Mouse (Mus musculus): Measurements from ENCODE around the gene Sel1l2. TPM values are rescaled to one million over a fixed set of nuclear protein-coding genes. Genes with fewer than 3 reads are reported as not detected.
"Not testable (repeated sequence)": the region's sequence is repeated elsewhere in the genome, so short reads cannot be mapped to it uniquely, and the experiment has no call there.

Gene Sel1l2
- total RNA-seq, 2 experiments from 2014 or later = not detected

- ATAC-seq (replicated peaks; ENCODE audit: low FRiP score, poor library complexity, severe bottlenecking) = no peak
These were observed 173.5 kb downstream of the Sel1l2 start for GRCm38 (mm10) chr2:140215965-140216364.

GRCm38 (mm10) chr2:140215415-140215814 is 174.1 kb downstream of the Sel1l2 start:
- ATAC-seq (replicated peaks; ENCODE audit: low FRiP score, poor library complexity, severe bottlenecking) = no peak

DNA sequence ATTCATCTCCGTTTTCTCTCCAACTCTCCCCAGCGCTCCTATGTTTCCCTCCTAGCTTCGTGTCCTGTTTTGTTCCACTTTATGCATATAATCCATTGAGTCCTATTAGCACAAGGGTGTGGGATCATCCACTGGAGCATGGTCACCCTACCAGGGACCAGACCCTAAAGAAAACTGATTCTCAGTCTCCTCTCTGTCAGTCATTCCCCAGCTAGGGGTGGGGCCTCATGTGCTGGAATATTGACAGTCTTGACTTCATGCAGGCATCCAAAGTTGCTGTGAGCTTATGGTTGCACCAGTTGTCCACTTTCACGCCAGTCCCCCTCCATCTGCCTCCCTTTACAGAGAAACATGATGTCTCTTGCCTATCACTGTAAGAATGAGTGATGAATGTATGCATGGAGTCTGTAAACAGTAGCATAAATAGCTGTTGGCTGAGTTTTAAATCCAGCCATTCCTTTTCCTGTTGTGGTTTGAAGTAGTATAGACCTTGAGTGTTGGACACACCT is 174.9 kb downstream of the Sel1l2 start:
- no peak for ATAC-seq (replicated peaks; ENCODE audit: low FRiP score, poor library complexity, severe bottlenecking)

DNA sequence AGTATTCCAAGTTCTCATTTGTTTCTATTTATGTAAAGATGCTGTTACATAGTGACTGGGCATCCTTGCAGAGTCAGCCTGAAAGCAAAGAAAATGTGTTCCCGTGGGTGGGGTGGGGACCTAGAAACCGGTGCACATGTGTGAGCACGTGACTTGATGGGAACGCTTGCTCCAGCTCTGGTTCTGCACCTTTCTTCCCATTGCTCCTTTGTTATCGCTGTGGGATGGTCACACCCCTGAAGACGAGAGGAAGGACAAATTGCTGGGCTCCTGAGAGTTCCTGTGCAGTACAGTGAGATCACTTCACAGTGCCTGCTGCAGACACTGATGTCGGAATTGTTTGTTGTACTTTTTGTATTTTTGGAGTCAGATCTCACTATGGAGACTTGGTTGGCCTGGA is 185.8 kb downstream of the Sel1l2 start:
- no peak for ATAC-seq (replicated peaks; ENCODE audit: low FRiP score, poor library complexity, severe bottlenecking)

DNA sequence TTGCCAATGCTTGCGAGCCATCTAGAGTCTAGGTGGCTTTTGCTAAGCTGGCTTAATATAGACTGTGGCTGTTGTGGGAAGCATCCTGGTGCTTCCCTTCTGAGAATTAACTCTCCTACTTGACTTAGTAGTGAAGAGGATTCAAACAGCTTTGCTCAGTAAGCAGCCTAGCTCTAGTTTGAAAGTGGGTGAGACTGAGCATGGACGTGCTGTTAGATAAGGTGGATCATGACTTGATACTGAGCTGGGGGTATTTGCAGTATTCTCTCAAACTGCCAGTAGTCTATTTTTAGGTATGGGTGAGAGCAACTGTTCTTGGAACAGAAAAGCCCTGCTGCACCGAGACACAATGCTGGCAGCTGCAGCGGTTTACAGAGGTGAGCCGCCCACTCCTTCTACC is 186.9 kb downstream of the Sel1l2 start:
- no peak for ATAC-seq (replicated peaks; ENCODE audit: low FRiP score, poor library complexity, severe bottlenecking)

GRCm38 (mm10) chr2:140200713-140201112 is 188.8 kb downstream of the Sel1l2 start:
- no peak for ATAC-seq (replicated peaks; ENCODE audit: low FRiP score, poor library complexity, severe bottlenecking)

- ATAC-seq (replicated peaks; ENCODE audit: low FRiP score, poor library complexity, severe bottlenecking) = not testable (repeated sequence)
These were observed 203.8 kb downstream of the Sel1l2 start for GRCm38 (mm10) chr2:140185685-140186210.

Other genes with a start within 250 kb of the Sel1l2 start
- gene Gm17374, start 237.7 kb downstream of the Sel1l2 start, total RNA-seq (2015; ENCODE audit: low replicate concordance) = not detected in 2 replicates
- gene Gm17374, start 237.7 kb downstream of the Sel1l2 start, total RNA-seq (2017; ENCODE audit: low replicate concordance) = not detected in 2 replicates
- 11.1 and 14.6 TPM in 2 replicates for gene Esf1, start 219.1 kb downstream of the Sel1l2 start, total RNA-seq (2015; ENCODE audit: low replicate concordance)
- gene Esf1, start 219.1 kb downstream of the Sel1l2 start, total RNA-seq (2017; ENCODE audit: low replicate concordance) = 7.4 and 10.5 TPM in 2 replicates
- gene Ndufaf5, start 219.1 kb downstream of the Sel1l2 start, total RNA-seq (2015; ENCODE audit: low replicate concordance) = 0.58 TPM in 1 of 2 replicates, not detected in the other
- gene Ndufaf5, start 219.1 kb downstream of the Sel1l2 start, total RNA-seq (2017; ENCODE audit: low replicate concordance) = 2.4 TPM in 2 replicates
- gene Macrod2, start 5.6 kb upstream of the Sel1l2 start, total RNA-seq (2015; ENCODE audit: low replicate concordance) = 4.8 TPM in 1 of 2 replicates, not detected in the other
- gene Macrod2, start 5.6 kb upstream of the Sel1l2 start, total RNA-seq (2017; ENCODE audit: low replicate concordance) = 0.42 and 2.8 TPM in 2 replicates